Mouse (Mus musculus) lung, embryonic 14.5 days (tissue): ENCODE results near the gene Slc9a8. TPM values are rescaled to one million over a fixed set of nuclear protein-coding genes. Genes with fewer than 3 reads are reported as not detected.

ENCODE experiments used
- ATAC-seq: fragments of 200-750 bp; cut with Nextera tagmentation; 2 replicates; pipeline ENCODE4 v1.8.0; 2017; ENCODE audit warnings: mild to moderate bottlenecking, moderate TSS enrichment, moderate library complexity; ENCODE audit not compliant: insufficient read depth
- DNase-seq: peaks from one replicate; pipeline ENCODE4 v3.0.0-alpha.2; 2015
- H3K27ac ChIP-seq: fragments of 300-500 bp; sonication (generic); 2 replicates; pipeline ENCODE4 v1.5.1; 2014; ENCODE audit warnings: low read depth, mild to moderate bottlenecking, moderate library complexity
- H3K27me3 ChIP-seq: fragments of 300-500 bp; sonication (generic); 2 replicates; pipeline ENCODE4 v1.6.1; 2014; ENCODE audit warnings: low read length, control low read depth; ENCODE audit not compliant: insufficient read depth
- H3K36me3 ChIP-seq: fragments of 300-500 bp; sonication (generic); 2 replicates; pipeline ENCODE4 v1.6.1; 2014; ENCODE audit warnings: control low read depth; ENCODE audit not compliant: insufficient read depth
- H3K4me1 ChIP-seq: fragments of 300-500 bp; sonication (generic); 2 replicates; pipeline ENCODE4 v1.6.1; 2014; ENCODE audit warnings: antibody characterized with exemption, control low read depth; ENCODE audit not compliant: insufficient read depth
- H3K4me2 ChIP-seq: fragments of 300-500 bp; sonication (generic); 2 replicates; pipeline ENCODE4 v1.6.1; 2014; ENCODE audit warnings: mild to moderate bottlenecking
- H3K4me3 ChIP-seq: fragments of 300-500 bp; sonication (generic); 2 replicates; pipeline ENCODE4 v1.5.1; 2014; ENCODE audit warnings: low read depth, low read length
- H3K9ac ChIP-seq: fragments of 300-500 bp; sonication (generic); 2 replicates; pipeline ENCODE4 v1.6.1; 2014
- H3K9me3 ChIP-seq: fragments of 300-500 bp; sonication (generic); 2 replicates; pipeline ENCODE4 v1.6.1; 2016; ENCODE audit warnings: low read depth, low read length, control low read depth
- CTCF ChIP-seq: IDR thresholded peaks from 2 replicates; pipeline ENCODE4 v1.5.1; 2016; ENCODE audit warnings: antibody characterized with exemption, low read depth
- WGBS: fragments of 180-500 bp; shearing (Covaris S2); extraction: QIAGEN DNeasy Blood & Tissue Kit; methylation state at CpG from one replicate; pipeline ENCODE4 v1.1.7; 2014; 5-methylcytosine and 5-hydroxymethylcytosine counted together
- polyA plus RNA-seq: library from polyadenylated mRNA; unstranded; fragments of >200 nt; fragmentation: Nextera tagmentation; extraction: Ambion mirVana; gene quantifications from 2 replicates; pipeline ENCODE4 v1.2.1, GENCODE M21; 2014

Slc9a8 gene
- polyA plus RNA-seq, 1 experiment from 2014 or later = 23.6 TPM

- peak overlapping the region; percentile 34; the same call in 1 of the 2 replicates for H3K27ac ChIP-seq
- no peak overlapping the region for H3K4me3 ChIP-seq
- no peaks in the 10 kb centered on the region for H3K27me3 ChIP-seq
- WGBS = 30% methylated on average over 4 of the region's 4 CpGs
- H3K36me3 ChIP-seq = no peaks in the 10 kb centered on the region
- no peak for TF ChIP-seq CTCF
- H3K4me2 ChIP-seq = no peak overlapping the region
- H3K9ac ChIP-seq = no peak overlapping the region
- H3K4me1 ChIP-seq = peaks cover 5% of the 10 kb centered on the region; the same call in 1 of the 2 replicates
- DNase-seq = no peak
- H3K9me3 ChIP-seq = no peaks in the 10 kb centered on the region
- ATAC-seq = no peak
These were observed 42.5 kb upstream of the Slc9a8 start for GRCm38 (mm10) chr2:167378972-167379371.

- Histone ChIP-seq H3K4me1 (peaks cover 5% of the 10 kb centered on the region; the same call in 1 of the 2 replicates), H3K27me3 (no peaks in the 10 kb centered on the region), H3K4me3 (no peak overlapping the region), H3K36me3 (no peaks in the 10 kb centered on the region), H3K4me2 (no peak overlapping the region), H3K9ac (no peak overlapping the region), H3K27ac (peak overlapping the region; percentile 56), H3K9me3 (no peaks in the 10 kb centered on the region)
- DNase-seq (no peak), ATAC-seq (no peak)
- 51% methylated on average over 7 of the region's 7 CpGs for WGBS
- TF ChIP-seq CTCF = no peak
These were observed 40.8 kb upstream of the Slc9a8 start for GRCm38 (mm10) chr2:167380615-167381285.

DNA sequence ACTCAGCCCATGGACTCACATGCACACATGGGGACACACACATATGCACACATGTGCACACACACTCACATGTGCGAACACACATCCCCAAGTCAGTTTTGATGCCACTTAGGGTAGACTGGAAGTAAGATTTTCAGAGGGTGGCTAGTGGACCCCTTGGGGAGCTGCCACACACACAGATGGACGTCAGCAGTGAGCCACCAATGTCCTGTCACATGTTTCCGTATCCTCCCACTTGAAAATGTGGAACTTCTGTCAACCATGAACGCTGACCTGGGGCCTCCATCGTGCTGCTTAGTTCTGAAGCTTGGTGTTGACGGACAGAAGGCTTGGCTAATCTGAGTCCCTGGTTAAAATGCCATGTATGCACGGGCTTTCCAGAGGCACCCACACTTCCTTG lies 39.9 kb upstream of the Slc9a8 start:
- WGBS = 60% methylated on average over 7 of the region's 7 CpGs
- DNase-seq = no peak

GRCm38 (mm10) chr2:167382389-167382788 lies 39.1 kb upstream of the Slc9a8 start:
- no peak for ATAC-seq
- 86% methylated on average over 7 of the region's 7 CpGs for WGBS
- H3K27ac ChIP-seq = no peak overlapping the region

More for the DNA sequence above, 39.9 kb upstream of the Slc9a8 start:
- TF ChIP-seq CTCF = no peak
- no peak overlapping the region for H3K9ac ChIP-seq
- H3K4me1 ChIP-seq = peaks cover 5% of the 10 kb centered on the region; the same call in 1 of the 2 replicates
- no peaks in the 10 kb centered on the region for H3K9me3 ChIP-seq
- no peak overlapping the region for H3K4me2 ChIP-seq
- no peak overlapping the region for H3K27ac ChIP-seq
- no peak for ATAC-seq
- no peaks in the 10 kb centered on the region for H3K36me3 ChIP-seq
- no peak overlapping the region for H3K4me3 ChIP-seq
- H3K27me3 ChIP-seq = no peaks in the 10 kb centered on the region

GRCm38 (mm10) chr2:167383666-167384083 lies 37.8 kb upstream of the Slc9a8 start:
- no peak overlapping the region for H3K9ac ChIP-seq
- DNase-seq (no peak), ATAC-seq (no peak)
- 75% methylated on average over 13 of the region's 13 CpGs for WGBS
- no peak for TF ChIP-seq CTCF
- H3K4me3 ChIP-seq = no peak overlapping the region
- H3K4me1 ChIP-seq = peaks cover 5% of the 10 kb centered on the region; the same call in 1 of the 2 replicates
- H3K36me3 ChIP-seq = no peaks in the 10 kb centered on the region
- H3K27me3 ChIP-seq = no peaks in the 10 kb centered on the region
- H3K9me3 ChIP-seq = no peaks in the 10 kb centered on the region
- H3K27ac ChIP-seq = no peak overlapping the region
- H3K4me2 ChIP-seq = no peak overlapping the region

More at GRCm38 (mm10) chr2:167382389-167382788, 39.1 kb upstream of the Slc9a8 start:
- H3K27me3 ChIP-seq = no peaks in the 10 kb centered on the region
- no peak overlapping the region for H3K4me2 ChIP-seq
- DNase-seq = no peak
- H3K9ac ChIP-seq = no peak overlapping the region
- peaks cover 5% of the 10 kb centered on the region; the same call in 1 of the 2 replicates for H3K4me1 ChIP-seq
- H3K36me3 ChIP-seq = no peaks in the 10 kb centered on the region
- no peaks in the 10 kb centered on the region for H3K9me3 ChIP-seq
- TF ChIP-seq CTCF = no peak
- no peak overlapping the region for H3K4me3 ChIP-seq

DNA sequence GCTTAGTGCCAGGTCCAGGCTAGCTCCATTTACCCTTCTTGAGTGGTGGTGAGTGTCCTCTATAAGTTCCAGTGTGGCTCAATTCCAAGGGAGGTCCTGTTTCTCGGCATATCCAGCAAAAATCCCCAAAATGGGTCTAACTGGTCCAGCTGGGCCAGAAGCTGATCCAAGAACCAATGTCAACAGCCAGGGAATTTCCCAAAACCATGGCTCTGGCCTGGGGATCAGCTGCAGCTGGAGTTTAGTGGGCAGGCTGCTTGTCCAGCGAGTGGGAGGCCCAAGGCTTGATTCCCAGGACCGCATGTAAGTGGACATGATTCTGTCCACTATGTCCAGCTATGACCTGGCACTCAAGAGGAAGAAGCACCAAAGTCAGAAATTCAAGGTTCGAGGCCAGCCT lies 35.1 kb upstream of the Slc9a8 start:
- ATAC-seq (no peak), DNase-seq (no peak)
- no peak overlapping the region for H3K4me2 ChIP-seq
- H3K27ac ChIP-seq = no peak overlapping the region
- WGBS = 76% methylated on average over 4 of the region's 4 CpGs
- no peak for TF ChIP-seq CTCF
- H3K4me3 ChIP-seq = no peak overlapping the region
- H3K4me1 ChIP-seq = no peaks in the 10 kb centered on the region
- H3K36me3 ChIP-seq = no peaks in the 10 kb centered on the region
- H3K27me3 ChIP-seq = no peaks in the 10 kb centered on the region
- no peak overlapping the region for H3K9ac ChIP-seq
- H3K9me3 ChIP-seq = no peaks in the 10 kb centered on the region

DNA sequence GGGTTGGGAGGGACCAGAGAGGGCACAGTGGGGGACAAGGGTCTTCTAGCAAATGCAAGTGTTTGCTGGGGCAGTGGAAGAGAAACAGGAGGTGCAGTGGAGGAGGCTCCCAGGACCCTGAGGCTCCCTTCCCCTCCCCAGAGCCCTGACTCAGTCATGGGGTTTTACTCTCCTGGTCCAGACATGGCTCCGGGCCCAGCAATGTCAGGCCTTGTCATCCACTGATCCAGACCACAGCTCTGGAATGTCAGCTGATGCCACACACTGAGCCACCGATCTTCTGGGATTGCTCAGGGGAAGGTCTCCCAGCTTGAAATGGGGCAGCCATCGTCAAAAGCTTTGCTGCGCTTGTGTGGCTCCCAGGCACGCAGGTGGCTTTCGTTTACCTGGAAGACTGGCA lies 34.5 kb upstream of the Slc9a8 start:
- WGBS = 68% methylated on average over 6 of the region's 6 CpGs

More for the DNA sequence above, 34.5 kb upstream of the Slc9a8 start:
- H3K36me3 ChIP-seq = no peaks in the 10 kb centered on the region
- no peaks in the 10 kb centered on the region for H3K27me3 ChIP-seq
- no peaks in the 10 kb centered on the region for H3K9me3 ChIP-seq
- H3K9ac ChIP-seq = no peak overlapping the region
- no peak overlapping the region for H3K27ac ChIP-seq
- H3K4me3 ChIP-seq = no peak overlapping the region
- TF ChIP-seq CTCF = no peak
- ATAC-seq (no peak), DNase-seq (no peak)
- no peaks in the 10 kb centered on the region for H3K4me1 ChIP-seq
- no peak overlapping the region for H3K4me2 ChIP-seq
